Mouse (Mus musculus) spleen, adult 2 months (tissue): ENCODE data around the gene Pde8a.

Experiments
- CTCF ChIP-seq: fragments of 200-500 bp; IDR thresholded peaks from 2 replicates; pipeline ENCODE4 v1.5.1; 2011; ENCODE audit warnings: mild to moderate bottlenecking, inconsistent platforms; ENCODE audit not compliant: insufficient read depth, insufficient read length, insufficient replicate concordance; ENCODE audit errors: extremely low read depth
- POLR2A ChIP-seq: fragments of 200-500 bp; IDR thresholded peaks from 2 replicates; pipeline ENCODE4 v1.6.1; 2011; ENCODE audit warnings: low read depth, low read length, inconsistent platforms

DNA sequence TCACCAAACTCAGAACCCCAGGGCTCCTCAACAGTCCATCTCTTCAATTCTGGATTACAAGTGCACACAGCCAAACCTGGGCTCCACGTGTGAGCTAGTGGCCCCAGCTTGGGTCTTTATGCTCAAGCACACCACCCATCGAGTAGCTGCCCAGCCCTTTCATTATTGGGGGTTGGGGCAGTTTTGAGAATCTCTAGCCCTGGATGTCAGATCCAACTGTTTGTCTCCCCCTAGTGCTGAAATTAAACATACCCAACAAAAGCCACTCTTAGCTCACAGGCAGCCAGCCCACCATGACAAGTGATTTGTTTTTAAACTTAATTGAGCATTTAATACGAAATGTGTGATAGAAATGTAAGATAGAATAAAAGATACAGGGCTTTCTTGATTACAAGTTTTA is 128.2 kb downstream of the Pde8a start:
- no peak for TF ChIP-seq CTCF
- TF ChIP-seq POLR2A, result no peak
